Mouse (Mus musculus) c-Kit-positive CD71-negative TER-119-negative erythroid progenitor cells, embryonic 14.5 days (primary cell): ENCODE results near the gene Arvcf.

ENCODE experiments used
- DNase-seq: peaks from one replicate; pipeline ENCODE4 v3.0.0-alpha.2; 2013; ENCODE audit warnings: low read depth

Arvcf gene

GRCm38 (mm10) chr16:18430641-18431212 is 82.7 kb downstream of the Arvcf start:
- no peak for DNase-seq

GRCm38 (mm10) chr16:18433341-18433920 is 85.4 kb downstream of the Arvcf start:
- DNase-seq, result no peak

GRCm38 (mm10) chr16:18436128-18436527 is 88.1 kb downstream of the Arvcf start:
- DNase-seq, result no peak

GRCm38 (mm10) chr16:18443385-18443841 is 95.4 kb downstream of the Arvcf start:
- peak; percentile 75 for DNase-seq

GRCm38 (mm10) chr16:18447243-18447642 is 99.3 kb downstream of the Arvcf start:
- no peak for DNase-seq

GRCm38 (mm10) chr16:18448104-18448503 is 100.1 kb downstream of the Arvcf start:
- no peak for DNase-seq

DNA sequence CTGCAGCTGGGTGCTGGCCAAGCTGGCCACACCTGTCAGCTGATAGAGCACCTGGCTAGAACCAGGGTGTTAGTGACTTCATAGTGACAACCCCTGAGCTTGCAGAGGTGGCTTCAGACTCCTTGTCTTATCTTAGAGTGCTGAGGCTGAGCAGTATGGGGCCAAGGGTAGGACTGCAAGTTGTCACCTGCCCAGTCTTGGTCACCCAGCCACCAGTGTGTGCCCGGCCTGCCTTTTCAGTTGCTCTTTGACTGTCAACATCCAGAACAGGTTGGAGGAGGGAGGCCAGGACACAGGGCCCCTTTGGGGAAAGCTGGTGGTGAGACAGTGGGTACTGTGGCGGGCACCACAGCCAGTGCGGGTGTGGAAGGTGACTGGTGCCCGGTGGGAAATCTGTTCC is 101.0 kb downstream of the Arvcf start:
- no peak for DNase-seq

- DNase-seq, result no peak
Observed at GRCm38 (mm10) chr16:18451486-18452181, 103.7 kb downstream of the Arvcf start.

- DNase-seq, result no peak
Observed at GRCm38 (mm10) chr16:18452361-18452862, 104.4 kb downstream of the Arvcf start.

DNA sequence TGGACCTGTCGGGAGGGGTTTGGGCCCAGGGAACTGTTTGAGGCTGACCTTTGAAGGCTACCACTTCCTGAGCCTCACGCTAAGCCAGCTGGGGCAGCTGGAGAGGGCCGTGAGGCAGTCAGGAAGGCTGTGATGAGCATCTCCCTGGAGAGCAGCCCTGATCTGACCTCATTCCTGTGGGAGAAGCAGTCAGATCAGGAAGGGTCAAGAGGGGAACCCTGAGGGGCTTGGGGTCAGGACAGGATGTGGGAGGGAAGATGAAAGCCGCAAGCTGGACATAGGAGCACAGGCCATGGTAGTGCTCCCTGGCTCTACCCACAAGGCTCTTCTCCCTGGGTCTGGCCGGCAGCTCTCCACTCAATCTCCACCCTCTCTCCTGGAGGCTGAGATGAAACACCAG is 105.9 kb downstream of the Arvcf start:
- no peak for DNase-seq

- no peak for DNase-seq
Observed at GRCm38 (mm10) chr16:18455407-18455806, 107.4 kb downstream of the Arvcf start.
